Mouse (Mus musculus): ENCODE data around the gene Sct. TPM values are rescaled to one million over a fixed set of nuclear protein-coding genes. Genes with fewer than 3 reads are reported as not detected.

Gene Sct
- polyA plus RNA-seq, 1 experiment from 2014 or later, result 4.5 TPM

DNA sequence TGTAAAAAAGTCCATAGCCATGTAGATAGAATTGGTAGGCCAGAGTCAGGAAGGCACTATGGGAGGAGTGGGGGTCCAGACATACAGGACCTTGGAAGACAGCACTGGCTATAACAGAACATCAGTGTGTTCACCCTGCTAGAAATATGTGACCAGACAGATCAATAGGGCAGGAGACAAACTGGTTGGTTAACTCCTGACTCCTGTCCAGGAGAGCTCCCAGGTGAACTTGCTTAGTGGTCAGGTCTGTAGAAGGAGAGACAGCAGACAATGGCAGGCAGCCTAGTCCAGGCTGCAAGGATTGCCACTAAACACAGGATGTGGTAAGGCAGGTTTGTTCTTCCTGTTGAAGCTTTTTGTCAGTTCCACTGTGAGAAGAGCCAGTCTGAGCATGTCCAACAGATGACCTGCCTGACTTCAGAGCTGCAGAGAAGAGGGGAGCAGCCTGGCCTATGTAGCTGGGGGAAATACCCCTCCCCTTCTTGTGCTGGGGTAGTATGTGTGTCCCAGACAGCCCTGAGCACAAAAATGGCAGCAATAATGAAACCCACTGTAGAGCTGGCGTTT, 23.9 kb upstream of the Sct start:
- Histone ChIP-seq H3K9me3 (no peaks in the 10 kb centered on the region), H3K27ac (no peak overlapping the region), H3K9ac (no peak overlapping the region), H3K27me3 (replicated peaks) (no peaks in the 10 kb centered on the region), H3K4me3 (no peak overlapping the region), H3K36me3 (peaks cover 82% of the 10 kb centered on the region), H3K4me1 (no peaks in the 10 kb centered on the region), H3K4me2 (replicated peaks) (no peak overlapping the region)
- ATAC-seq (ENCODE audit: low FRiP score, low read depth), result no peak
- 81% methylated on average over 1 of the region's 1 CpGs for WGBS

GRCm38 (mm10) chr7:141301386-141301785, 22.5 kb upstream of the Sct start:
- H3K4me2 ChIP-seq (replicated peaks), result no peak overlapping the region
- no peak overlapping the region for H3K4me3 ChIP-seq
- no peaks in the 10 kb centered on the region for H3K9me3 ChIP-seq
- no peak overlapping the region for H3K27ac ChIP-seq
- no peak overlapping the region for H3K9ac ChIP-seq
- ATAC-seq (ENCODE audit: low FRiP score, low read depth), result no peak
- no peaks in the 10 kb centered on the region for H3K27me3 ChIP-seq (replicated peaks)
- H3K36me3 ChIP-seq, result peaks cover 78% of the 10 kb centered on the region
- 96% methylated on average over 9 of the region's 9 CpGs for WGBS
- no peaks in the 10 kb centered on the region for H3K4me1 ChIP-seq

DNA sequence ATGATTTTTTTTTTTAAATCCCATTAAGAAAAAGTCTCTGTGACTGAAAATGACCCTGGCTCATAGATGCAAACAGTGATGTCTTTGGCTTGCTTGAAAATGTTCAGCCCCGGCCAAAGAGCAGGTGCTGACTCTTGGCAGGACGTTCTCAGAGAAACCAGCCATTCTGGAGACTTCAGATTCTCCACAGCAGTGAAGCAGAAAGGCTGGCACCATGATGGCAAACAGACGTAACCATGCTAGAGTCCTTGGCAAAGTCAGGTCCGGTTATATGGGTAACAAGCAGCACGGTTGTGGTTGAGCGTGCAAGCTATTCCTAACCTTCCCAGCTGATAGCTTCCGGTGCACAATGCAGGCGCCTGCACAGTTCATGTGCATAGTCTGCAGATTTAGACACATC, 20.2 kb upstream of the Sct start:
- H3K4me1 ChIP-seq, result peaks cover 6% of the 10 kb centered on the region
- peaks cover 20% of the 10 kb centered on the region for H3K27me3 ChIP-seq (replicated peaks)
- ATAC-seq (ENCODE audit: low FRiP score, low read depth), result no peak
- WGBS, result 96% methylated on average over 8 of the region's 8 CpGs
- peaks cover 57% of the 10 kb centered on the region for H3K36me3 ChIP-seq
- H3K27ac ChIP-seq, result no peak overlapping the region
- H3K9ac ChIP-seq, result no peak overlapping the region
- H3K4me3 ChIP-seq, result no peak overlapping the region
- no peak overlapping the region for H3K4me2 ChIP-seq (replicated peaks)
- H3K9me3 ChIP-seq, result no peaks in the 10 kb centered on the region

GRCm38 (mm10) chr7:141297926-141298650, 19.2 kb upstream of the Sct start:
- Histone ChIP-seq H3K4me2 (replicated peaks) (no peak overlapping the region), H3K27ac (no peak overlapping the region), H3K36me3 (peaks cover 50% of the 10 kb centered on the region), H3K27me3 (replicated peaks) (peaks cover 31% of the 10 kb centered on the region), H3K4me3 (no peak overlapping the region), H3K4me1 (peaks cover 16% of the 10 kb centered on the region), H3K9me3 (no peaks in the 10 kb centered on the region), H3K9ac (no peak overlapping the region)
- WGBS, result 77% methylated on average over 3 of the region's 3 CpGs
- no peak for ATAC-seq (ENCODE audit: low FRiP score, low read depth)

DNA sequence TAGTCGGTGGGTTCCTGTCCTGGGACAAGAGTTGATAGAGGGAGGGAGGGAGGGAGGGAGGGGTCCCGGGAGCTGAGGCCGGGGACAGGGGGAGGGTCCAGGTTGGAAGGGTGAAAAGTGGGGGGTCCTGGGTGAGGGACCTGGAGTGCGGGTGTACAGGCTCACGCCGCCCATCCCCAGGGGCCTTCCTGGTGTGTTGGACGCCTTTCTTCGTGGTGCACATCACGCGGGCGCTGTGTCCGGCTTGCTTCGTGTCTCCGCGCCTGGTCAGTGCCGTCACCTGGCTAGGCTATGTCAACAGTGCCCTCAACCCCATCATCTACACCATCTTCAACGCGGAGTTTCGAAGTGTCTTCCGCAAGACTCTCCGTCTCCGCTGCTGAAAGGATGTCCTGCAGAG, 15.5 kb upstream of the Sct start:
- H3K36me3 ChIP-seq, result peaks cover 18% of the 10 kb centered on the region
- peak overlapping the region; percentile 68 for H3K4me2 ChIP-seq (replicated peaks)
- peaks cover 59% of the 10 kb centered on the region for H3K27me3 ChIP-seq (replicated peaks)
- peak overlapping the region; percentile 38; the same call in 1 of the 2 replicates for H3K9ac ChIP-seq
- H3K27ac ChIP-seq, result no peak overlapping the region
- no peak; the same call in 1 of the 2 replicates for ATAC-seq (ENCODE audit: low FRiP score, low read depth)
- H3K9me3 ChIP-seq, result no peaks in the 10 kb centered on the region
- peak overlapping the region; percentile 29 for H3K4me3 ChIP-seq
- peaks cover 31% of the 10 kb centered on the region for H3K4me1 ChIP-seq
- 6% methylated on average over 22 of the region's 22 CpGs for WGBS

- peaks cover 14% of the 10 kb centered on the region for H3K36me3 ChIP-seq
- H3K27me3 ChIP-seq (replicated peaks), result peaks cover 59% of the 10 kb centered on the region
- WGBS, result under 1% methylated on average over 53 of the region's 53 CpGs
- no peaks in the 10 kb centered on the region for H3K9me3 ChIP-seq
- peak overlapping the region; percentile 38; the same call in 1 of the 2 replicates for H3K9ac ChIP-seq
- no peak overlapping the region for H3K27ac ChIP-seq
- ATAC-seq (ENCODE audit: low FRiP score, low read depth), result peak; percentile 42; the same call in 1 of the 2 replicates
- H3K4me3 ChIP-seq, result peak overlapping the region; percentile 29
- peaks cover 31% of the 10 kb centered on the region for H3K4me1 ChIP-seq
- peak overlapping the region; percentile 68 for H3K4me2 ChIP-seq (replicated peaks)
Observed at GRCm38 (mm10) chr7:141293852-141294471, 15.0 kb upstream of the Sct start.

DNA sequence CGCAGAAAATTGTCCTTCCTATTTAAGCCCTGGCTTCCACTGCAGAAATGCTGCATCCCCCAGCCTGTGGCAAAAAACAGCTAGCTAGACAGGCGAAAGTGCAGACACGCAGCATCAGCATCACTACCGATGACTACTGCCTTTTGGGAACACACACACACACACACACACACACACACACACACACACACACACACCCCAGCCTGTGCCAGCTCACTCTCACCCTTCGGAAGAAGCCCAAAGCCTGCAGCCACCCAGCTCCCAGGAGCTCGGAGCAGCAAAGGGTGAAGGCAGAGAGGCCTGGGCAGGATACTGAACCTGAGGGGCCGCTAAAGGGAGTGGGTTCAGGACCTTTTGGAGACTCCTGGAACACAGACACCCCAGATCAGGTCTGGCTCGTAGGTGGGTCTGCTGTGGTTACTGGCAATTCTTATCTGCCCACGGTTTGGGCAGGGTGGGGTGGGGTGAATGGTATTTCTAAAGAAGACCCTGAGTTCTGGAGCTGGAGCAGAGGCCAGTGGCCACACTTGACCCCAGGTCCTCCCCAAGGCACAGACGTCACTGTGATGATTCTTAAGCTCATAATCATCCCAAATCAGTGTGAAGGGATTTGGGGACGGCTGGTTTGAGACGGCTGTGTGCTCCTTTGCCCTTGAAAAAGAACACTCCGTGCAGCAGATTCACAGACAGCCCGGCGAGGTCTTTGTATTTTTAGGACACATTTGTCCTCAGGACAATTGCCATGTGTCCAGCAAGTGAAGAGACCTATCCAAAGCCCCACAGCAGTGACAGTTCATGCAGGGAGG, 13.9 kb upstream of the Sct start:
- H3K4me2 ChIP-seq (replicated peaks), result peak overlapping the region; percentile 88
- H3K27ac ChIP-seq, result no peak overlapping the region
- H3K9ac ChIP-seq, result peak overlapping the region; percentile 54
- peak overlapping the region; percentile 2 for H3K4me3 ChIP-seq
- H3K9me3 ChIP-seq, result no peaks in the 10 kb centered on the region
- H3K4me1 ChIP-seq, result peaks cover 31% of the 10 kb centered on the region
- H3K36me3 ChIP-seq, result peaks cover 9% of the 10 kb centered on the region
- peaks cover 59% of the 10 kb centered on the region for H3K27me3 ChIP-seq (replicated peaks)
- no peak for ATAC-seq (ENCODE audit: low FRiP score, low read depth)
- 34% methylated on average over 15 of the region's 15 CpGs for WGBS

DNA sequence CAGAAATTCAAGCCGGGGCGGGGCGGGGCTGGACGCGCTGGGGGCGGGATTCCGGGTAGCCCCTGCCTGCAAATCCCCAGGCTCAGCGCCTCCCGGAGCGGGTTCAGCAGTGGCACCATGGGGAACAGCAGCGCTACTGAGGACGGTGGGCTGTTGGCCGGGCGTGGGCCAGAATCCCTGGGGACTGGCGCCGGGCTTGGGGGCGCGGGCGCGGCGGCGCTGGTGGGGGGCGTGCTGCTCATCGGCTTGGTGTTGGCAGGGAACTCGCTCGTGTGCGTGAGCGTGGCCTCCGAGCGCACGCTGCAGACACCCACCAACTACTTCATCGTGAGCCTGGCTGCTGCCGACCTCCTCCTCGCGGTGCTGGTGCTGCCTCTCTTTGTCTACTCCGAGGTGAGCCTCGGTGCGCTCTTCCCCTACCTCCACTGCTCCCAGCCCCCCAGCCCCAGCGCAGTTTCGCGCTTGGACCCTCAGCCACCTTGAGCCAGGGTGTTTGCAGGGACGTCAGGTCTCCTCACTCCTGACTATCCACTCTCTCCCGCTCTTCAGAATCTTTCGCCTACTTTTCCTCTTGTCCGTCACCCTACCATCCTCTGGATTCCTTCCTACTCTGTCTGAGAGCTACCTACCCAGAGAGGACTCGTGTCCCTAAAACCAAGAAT, 13.1 kb upstream of the Sct start, which contains the start of gene Drd4:
TSS of gene Drd4 (plus strand) at position 86 of the 662 bp plus-strand sequence.
- peak within 1 kb of the TSS; percentile 45 for H3K4me3 ChIP-seq
- ATAC-seq (ENCODE audit: low FRiP score, low read depth), result peak; percentile 51; the same call in 1 of the 2 replicates
- H3K36me3 ChIP-seq, result peaks cover 3% of the 10 kb centered on the region
- no peak within 1 kb of the TSS for H3K27ac ChIP-seq
- no peaks in the 10 kb centered on the region for H3K9me3 ChIP-seq
- H3K9ac ChIP-seq, result peak within 1 kb of the TSS; percentile 54
- H3K27me3 ChIP-seq (replicated peaks), result peaks cover 59% of the 10 kb centered on the region
- peak within 1 kb of the TSS; percentile 88 for H3K4me2 ChIP-seq (replicated peaks)
- WGBS, result 2% methylated on average over 46 of the region's 46 CpGs
- H3K4me1 ChIP-seq, result peaks cover 31% of the 10 kb centered on the region

- peaks cover 14% of the 10 kb centered on the region for H3K4me1 ChIP-seq
- no peaks in the 10 kb centered on the region for H3K36me3 ChIP-seq
- no peak overlapping the region for H3K9ac ChIP-seq
- H3K27ac ChIP-seq, result no peak overlapping the region
- no peaks in the 10 kb centered on the region for H3K9me3 ChIP-seq
- no peak overlapping the region for H3K4me3 ChIP-seq
- no peak for ATAC-seq (ENCODE audit: low FRiP score, low read depth)
- no peak overlapping the region for H3K4me2 ChIP-seq (replicated peaks)
- peaks cover 27% of the 10 kb centered on the region for H3K27me3 ChIP-seq (replicated peaks)
- WGBS, result 79% methylated on average over 3 of the region's 3 CpGs
Observed at GRCm38 (mm10) chr7:141288042-141288441, 9.1 kb upstream of the Sct start.

- Histone ChIP-seq H3K36me3 (no peaks in the 10 kb centered on the region), H3K4me3 (no peak overlapping the region), H3K27me3 (replicated peaks) (0 out of 2 replicates have a peak, but pooled peaks cover 3% of the 10 kb centered on the region), H3K27ac (no peak overlapping the region), H3K9ac (no peak overlapping the region), H3K4me1 (peaks cover 9% of the 10 kb centered on the region), H3K9me3 (no peaks in the 10 kb centered on the region), H3K4me2 (replicated peaks) (no peak overlapping the region)
- no peak for ATAC-seq (ENCODE audit: low FRiP score, low read depth)
- WGBS, result 86% methylated on average over 4 of the region's 4 CpGs
Observed at GRCm38 (mm10) chr7:141282756-141283155, 3.8 kb upstream of the Sct start.

GRCm38 (mm10) chr7:141281442-141281841, 2.5 kb upstream of the Sct start:
- H3K4me2 ChIP-seq (replicated peaks), result no peak overlapping the region
- H3K9me3 ChIP-seq, result no peaks in the 10 kb centered on the region
- whole genome bisulfite sequencing, result 43% methylated on average over 6 of the region's 6 CpGs
- peaks cover 9% of the 10 kb centered on the region for H3K4me1 ChIP-seq
- no peak overlapping the region for H3K27ac ChIP-seq
- H3K27me3 ChIP-seq (replicated peaks), result 0 out of 2 replicates have a peak, but pooled peaks cover 3% of the 10 kb centered on the region
- no peaks in the 10 kb centered on the region for H3K36me3 ChIP-seq
- H3K4me3 ChIP-seq, result no peak overlapping the region
- no peak overlapping the region for H3K9ac ChIP-seq
- ATAC-seq (ENCODE audit: low FRiP score, low read depth), result no peak
